Mouse (Mus musculus) liver, adult 2 months (tissue): ENCODE data around the gene Renbp.

Experiments
- CTCF ChIP-seq: fragments of 200-500 bp; IDR thresholded peaks from 2 replicates; pipeline ENCODE4 v1.5.1; 2011; ENCODE audit warnings: low read depth, low read length, control low read depth
- POLR2A ChIP-seq: fragments of 200-500 bp; IDR thresholded peaks from 2 replicates; pipeline ENCODE4 v1.6.1; 2011; ENCODE audit warnings: low read length, control low read depth; ENCODE audit not compliant: insufficient read depth; ENCODE audit errors: extremely low read depth

- TF ChIP-seq POLR2A: no peak
- TF ChIP-seq CTCF: no peak
These were observed 37.8 kb downstream of the Renbp start for GRCm38 (mm10) chrX:73892833-73893232.
